Mouse (Mus musculus) olfactory bulb, adult 2 months (tissue): Measurements from ENCODE around the gene Ttc32.

Experiments used
- CTCF ChIP-seq: fragments of 200-500 bp; IDR thresholded peaks from 2 replicates; pipeline ENCODE4 v1.5.1; 2012; ENCODE audit warnings: low read depth, mild to moderate bottlenecking, low read length, moderate library complexity; ENCODE audit not compliant: insufficient read depth
- POLR2A ChIP-seq: fragments of 200-500 bp; IDR thresholded peaks from 2 replicates; pipeline ENCODE4 v1.6.1; 2012; ENCODE audit warnings: mild to moderate bottlenecking, low read depth, low read length, moderate library complexity; ENCODE audit not compliant: insufficient read depth

GRCm38 (mm10) chr12:9059965-9060364 is 30.2 kb downstream of the Ttc32 start:
- no peak for TF ChIP-seq CTCF
- TF ChIP-seq POLR2A, result no peak
